Mouse (Mus musculus) neutrophil, adult 5-6 weeks (primary cell): ENCODE measurements around the gene Rapgefl1. TPM values are rescaled to one million over a fixed set of nuclear protein-coding genes. Genes with fewer than 3 reads are reported as not detected.
A peak's percentile ranks its signal among the peaks of the same experiment; 100 is the strongest.

Experiments used
- ATAC-seq: fragments of 151-379, 151-347 bp; 2 replicates; pipeline ENCODE4 v1.8.0; 2017; ENCODE audit warnings: mild to moderate bottlenecking, moderate TSS enrichment; ENCODE audit not compliant: insufficient number of reproducible peaks, poor library complexity, low FRiP score, severe bottlenecking; ENCODE audit errors: extremely low read depth
- total RNA-seq: library from RNA; stranded (forward); fragments of 200-1000 nt; gene quantifications from 2 replicates; pipeline ENCODE4 v1.2.3, GENCODE M21; 2017

Gene Rapgefl1
- total RNA-seq, 1 experiment from 2014 or later, result 0.58 TPM

GRCm38 (mm10) chr11:98850100-98851093 lies 13.8 kb downstream of the Rapgefl1 start:
- no peak for ATAC-seq

DNA sequence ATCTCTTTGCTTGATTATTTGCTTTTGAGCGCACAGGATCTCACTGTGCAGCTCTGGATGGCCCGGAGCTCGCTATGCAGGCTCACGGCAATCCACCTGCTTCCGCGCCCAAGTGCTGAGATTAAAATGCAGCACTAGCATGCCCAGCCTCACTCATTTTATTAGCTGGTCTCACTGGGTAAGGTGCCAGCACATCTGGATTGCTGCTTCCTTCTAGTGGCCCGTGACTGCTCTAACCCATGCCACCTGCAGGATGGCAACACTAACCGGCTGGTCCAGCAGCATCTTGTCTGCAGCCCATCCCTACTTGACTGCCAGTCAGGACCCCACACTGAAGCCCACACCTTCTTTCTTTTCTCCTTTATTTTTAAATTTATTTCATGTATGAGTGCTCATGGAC lies 17.5 kb downstream of the Rapgefl1 start:
- ATAC-seq, result no peak

GRCm38 (mm10) chr11:98854659-98855058 lies 18.1 kb downstream of the Rapgefl1 start:
- ATAC-seq, result no peak

DNA sequence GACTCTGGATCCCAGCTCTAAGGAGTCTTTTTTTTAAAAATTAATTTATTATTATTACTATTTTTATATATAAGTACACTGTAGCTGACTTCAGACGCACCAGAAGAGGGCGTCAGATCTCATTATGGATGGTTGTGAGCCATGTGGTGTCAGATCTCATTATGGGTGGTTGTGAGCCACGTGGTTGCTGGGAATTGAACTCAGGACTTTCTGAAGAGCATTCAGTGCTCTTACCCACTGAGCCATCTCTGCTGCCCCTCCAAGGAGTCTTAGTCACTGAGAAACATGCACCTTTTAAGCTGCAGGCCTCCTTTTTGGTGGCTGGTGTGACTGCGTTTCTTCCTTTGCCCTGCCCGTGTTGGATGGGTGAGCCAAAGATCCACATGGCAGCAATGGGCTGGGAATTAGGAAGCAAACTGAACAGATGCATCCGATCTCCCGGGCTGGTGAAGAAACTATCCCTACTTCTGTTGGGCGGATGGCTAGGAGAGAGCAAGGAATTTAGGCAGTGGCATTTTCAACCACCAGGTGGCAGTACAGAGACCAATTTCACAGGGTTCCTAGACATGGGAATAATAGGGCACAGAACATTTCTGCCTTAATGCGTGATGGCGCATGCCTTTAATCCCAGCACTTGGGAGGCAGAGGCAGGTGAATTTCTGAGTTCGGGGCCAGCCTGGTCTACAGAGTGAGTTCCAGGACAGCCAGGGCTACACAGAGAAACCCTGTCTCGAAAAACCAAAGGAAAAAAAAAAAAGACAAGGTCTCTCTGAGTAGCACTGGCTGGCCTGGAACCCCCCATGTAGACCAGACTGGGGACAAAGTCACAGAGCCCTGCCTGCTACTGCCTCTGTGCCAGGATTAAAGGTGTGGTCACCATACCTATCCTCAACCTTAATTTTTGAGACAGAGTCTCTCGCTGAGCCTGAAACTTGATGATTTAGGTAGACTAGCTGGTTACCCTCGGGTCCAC lies 22.5 kb downstream of the Rapgefl1 start:
- peak; percentile 52; the same call in 1 of the 2 replicates for ATAC-seq

GRCm38 (mm10) chr11:98863028-98863750 lies 26.6 kb downstream of the Rapgefl1 start, which contains the start of gene Wipf2:
Gene Wipf2, plus strand, starts transcription at chr11:98863638.
- ATAC-seq, result peak; percentile 95

GRCm38 (mm10) chr11:98863751-98864429 lies 27.3 kb downstream of the Rapgefl1 start:
- peak; percentile 14; the same call in 1 of the 2 replicates for ATAC-seq

GRCm38 (mm10) chr11:98867293-98867692 lies 30.7 kb downstream of the Rapgefl1 start:
- ATAC-seq, result no peak

DNA sequence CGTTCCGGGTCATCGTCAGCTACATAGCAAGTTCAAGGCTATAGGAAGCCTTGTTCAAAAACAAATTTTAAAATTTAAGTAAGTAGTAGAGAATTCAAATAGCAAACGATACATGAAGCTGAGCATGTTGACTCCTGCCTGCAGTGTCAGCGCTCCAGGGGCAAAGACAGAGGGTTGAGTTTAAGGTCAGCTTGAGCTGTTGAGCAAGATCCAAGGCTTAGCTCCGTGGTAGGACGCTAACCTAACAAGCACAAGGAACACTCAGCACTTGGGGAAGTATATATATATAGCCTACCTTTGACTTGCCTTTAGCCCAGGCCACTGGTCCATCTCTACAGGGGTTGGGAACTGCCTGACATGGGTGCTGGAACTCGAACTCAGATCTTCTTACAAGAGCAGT lies 33.3 kb downstream of the Rapgefl1 start:
- no peak for ATAC-seq

DNA sequence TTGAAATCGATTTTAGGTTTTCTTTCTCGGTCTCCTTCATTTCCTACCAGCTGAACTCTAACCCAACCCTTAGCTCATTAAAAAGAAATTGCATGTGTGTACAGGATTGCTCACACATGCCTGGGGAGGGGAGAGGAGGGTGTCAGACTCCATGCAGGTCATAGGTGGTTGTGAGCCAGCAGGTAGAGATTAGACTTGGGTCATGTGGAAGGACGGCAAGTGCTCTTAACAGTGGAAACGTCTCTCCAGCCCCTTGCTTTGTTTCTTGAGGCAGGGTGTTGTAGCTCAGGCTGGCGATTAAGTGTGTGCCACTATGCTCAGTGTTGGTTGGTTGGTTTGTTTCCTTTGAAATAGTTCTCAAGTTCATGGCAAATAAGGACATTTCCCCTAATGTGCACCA lies 34.2 kb downstream of the Rapgefl1 start:
- ATAC-seq, result no peak

DNA sequence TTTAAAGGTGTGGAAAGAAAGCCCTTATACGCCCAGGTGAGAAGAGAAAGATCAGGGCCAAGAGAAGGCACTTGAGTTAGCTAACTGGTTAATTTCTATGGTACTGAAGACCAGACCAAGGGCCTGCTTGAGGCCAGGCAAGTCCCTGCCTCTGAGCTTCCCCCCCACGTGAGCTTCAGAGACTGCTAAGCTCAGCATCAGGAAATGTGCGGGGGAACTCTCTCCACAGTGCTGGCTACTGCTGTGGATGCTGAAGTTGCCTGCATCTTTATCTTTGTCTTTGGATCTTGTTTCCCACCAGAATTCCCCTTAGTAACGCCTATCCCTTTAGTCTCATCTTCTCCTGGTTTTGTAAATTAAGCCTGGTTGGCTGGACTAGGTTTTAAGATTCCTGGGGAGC lies 34.8 kb downstream of the Rapgefl1 start:
- ATAC-seq, result no peak

DNA sequence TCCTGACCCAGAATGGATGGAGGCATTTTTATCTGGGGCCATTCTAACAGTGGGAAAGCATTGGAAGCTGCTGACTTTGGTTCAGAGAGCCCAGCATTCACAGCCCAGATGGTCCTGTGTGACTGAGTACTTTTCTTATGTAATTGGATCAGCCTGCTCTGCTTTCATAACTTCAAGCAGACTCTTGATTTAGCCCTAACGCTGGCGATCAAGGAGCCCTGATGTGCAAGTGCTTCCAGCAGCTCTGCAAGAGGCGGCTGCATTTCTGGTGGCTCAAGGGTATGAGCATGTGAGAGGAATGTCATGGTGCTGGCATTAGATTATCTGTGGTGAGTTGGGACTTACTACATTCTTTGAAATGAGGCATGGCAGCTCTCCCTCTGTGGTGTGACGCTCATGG lies 35.5 kb downstream of the Rapgefl1 start:
- no peak for ATAC-seq

- ATAC-seq, result no peak
Measured at GRCm38 (mm10) chr11:98873900-98874299, 37.3 kb downstream of the Rapgefl1 start.

- no peak for ATAC-seq
Measured at GRCm38 (mm10) chr11:98877001-98877400, 40.4 kb downstream of the Rapgefl1 start.

GRCm38 (mm10) chr11:98887703-98888102 lies 51.1 kb downstream of the Rapgefl1 start:
- no peak for ATAC-seq

GRCm38 (mm10) chr11:98889077-98889476 lies 52.5 kb downstream of the Rapgefl1 start:
- ATAC-seq, result no peak

- no peak for ATAC-seq
Measured at GRCm38 (mm10) chr11:98889977-98890376, 53.4 kb downstream of the Rapgefl1 start.

DNA sequence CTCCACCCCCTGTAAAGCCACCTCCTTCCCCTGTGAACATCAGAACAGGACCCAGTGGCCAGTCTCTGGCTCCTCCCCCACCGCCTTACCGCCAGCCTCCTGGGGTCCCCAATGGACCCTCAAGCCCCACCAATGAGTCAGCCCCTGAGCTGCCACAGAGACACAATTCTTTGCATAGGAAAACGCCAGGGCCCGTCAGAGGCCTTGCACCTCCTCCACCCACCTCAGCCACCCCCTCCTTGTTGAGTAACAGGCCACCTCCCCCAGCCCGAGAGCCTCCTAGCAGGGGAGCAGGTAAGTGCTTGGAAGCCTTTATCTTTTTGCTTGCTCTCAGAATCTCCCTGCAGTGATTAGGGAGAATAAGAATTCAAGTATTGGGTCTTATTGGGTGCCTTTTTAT lies 55.8 kb downstream of the Rapgefl1 start:
- ATAC-seq, result no peak

- no peak for ATAC-seq
Measured at GRCm38 (mm10) chr11:98900529-98901125, 64.0 kb downstream of the Rapgefl1 start.
